Mouse (Mus musculus): Measurements from ENCODE around the gene Map7d1.

Map7d1 gene

DNA sequence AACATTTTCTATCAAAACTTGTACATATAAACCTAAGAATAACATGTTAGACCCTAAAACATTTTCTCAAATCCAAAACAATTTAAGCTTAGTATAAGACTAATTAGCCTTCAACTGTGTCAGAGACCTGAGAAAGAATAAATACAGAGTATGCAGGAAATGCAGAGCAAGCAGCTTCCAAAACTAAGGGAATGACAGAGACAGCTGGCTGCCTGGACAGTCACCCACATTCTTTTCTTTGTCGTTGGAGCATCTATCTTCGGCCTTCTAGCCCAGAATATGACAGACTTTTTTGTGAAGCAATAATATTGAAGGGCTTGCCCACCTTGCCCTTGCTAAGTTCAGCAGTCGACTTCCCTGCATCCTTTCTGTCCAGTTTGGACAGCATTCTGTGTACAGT, 13.1 kb upstream of the Map7d1 start:
- no peak for DNase-seq (ENCODE audit: low spot score)

DNA sequence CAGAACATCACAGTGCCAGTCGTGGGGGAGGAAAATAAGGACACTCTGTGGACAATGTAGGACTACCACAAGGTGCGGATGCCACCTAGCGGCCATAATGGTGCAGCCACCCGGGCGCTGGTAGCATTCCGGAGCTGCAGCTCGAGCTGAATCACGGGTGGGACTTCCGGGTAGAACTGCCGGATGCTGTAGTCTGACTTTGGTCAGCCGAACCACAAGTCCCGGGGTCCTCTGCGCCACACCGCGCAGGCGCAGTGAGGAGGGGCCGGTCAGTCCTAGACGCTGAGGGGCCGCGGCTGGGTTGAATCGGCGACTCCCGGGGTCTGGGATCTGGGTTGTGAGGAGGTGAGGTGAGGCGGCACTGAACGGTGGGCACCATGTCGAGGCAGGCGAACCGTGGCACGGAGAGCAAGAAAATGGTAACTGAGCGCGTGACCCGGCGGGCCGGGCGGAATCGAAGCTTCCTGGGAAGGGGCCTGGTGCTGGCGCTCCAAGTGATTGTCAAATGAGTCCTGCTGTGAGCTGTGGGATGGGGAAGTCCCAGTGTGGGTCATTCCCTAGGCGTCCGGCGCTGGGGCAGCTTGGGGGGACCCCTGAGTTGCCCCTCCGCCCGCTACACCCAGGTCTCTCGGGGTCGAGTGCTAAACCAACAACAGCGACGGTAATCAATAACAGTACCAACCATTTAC, 6.1 kb upstream of the Map7d1 start, which contains the start of gene Trappc3:
Gene Trappc3 (plus strand): TSS at position 207 of the 689 bp plus-strand sequence.
- peak; percentile 96 for DNase-seq (ENCODE audit: low spot score)

DNA sequence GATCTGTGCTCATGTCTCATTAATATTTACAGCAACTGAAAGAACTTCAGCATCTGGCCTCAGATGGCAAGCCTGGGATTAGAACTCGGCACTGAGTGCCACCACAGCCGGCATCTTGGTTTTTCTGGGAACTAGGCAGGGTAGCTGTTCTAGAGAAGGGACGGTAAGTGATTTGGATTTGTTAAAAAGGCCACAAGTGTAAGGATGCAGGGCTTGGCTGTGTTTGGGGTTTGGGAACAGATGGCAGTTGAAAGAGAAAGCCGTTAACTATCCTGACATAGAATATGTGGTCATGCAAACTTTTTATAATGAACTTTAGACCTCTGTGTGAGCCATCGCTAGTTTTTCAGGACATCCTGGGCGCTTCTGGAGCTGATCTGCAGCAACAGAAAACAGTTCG, 5.5 kb upstream of the Map7d1 start:
- DNase-seq (ENCODE audit: low spot score): no peak

DNA sequence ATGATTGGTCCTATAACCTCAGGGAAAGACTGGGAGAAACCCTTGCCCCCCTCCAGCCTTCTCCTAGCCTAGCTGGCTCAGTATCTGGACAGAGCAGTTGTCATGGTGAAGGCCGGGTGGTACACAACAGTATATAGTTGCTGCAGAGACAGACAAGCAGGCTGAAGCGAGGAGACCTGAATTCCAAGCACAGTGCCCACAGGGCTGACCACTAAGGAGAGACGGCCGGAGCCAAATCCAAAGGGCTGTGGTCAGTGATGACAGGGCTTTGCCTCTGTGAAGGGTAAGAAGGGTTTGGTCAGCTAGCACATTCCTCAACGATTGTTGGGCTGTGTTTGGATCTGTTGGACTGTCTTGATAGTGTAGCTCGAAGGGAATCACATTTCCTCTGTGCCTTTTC, 5.1 kb upstream of the Map7d1 start:
- no peak for DNase-seq (ENCODE audit: low spot score)

DNA sequence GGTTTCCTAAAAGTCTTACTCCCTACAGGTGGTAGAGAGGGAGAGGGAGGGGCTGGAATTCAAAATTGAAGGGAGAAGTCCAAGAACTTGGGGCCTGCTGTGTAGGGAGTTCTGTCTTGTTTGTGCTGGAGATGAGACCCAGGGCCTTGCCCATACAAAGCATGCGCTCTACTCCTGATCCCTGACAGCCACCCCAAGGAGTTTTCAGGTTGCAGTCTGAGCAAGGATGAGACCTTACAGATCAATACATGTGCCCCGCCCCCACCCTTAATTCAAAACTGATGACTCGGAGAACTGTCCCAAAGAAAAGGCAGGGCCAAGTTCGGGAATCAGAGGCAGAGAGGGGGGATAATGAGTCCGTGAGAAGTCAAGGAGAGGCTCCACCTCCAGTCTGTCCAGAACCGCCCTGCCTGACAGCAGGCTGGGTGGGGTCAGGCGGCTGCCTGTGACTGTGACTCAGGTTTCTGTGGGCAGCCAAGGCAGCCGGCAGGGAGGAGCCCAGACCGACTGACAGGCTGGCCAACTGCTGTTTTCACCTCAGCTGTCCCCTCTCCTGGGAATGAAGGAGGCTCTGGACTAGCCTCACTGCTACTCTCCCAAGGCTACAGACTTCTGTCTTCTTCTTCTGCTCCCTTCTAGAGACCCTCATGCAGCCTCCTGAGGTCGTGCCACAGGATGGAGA, 4.5 kb upstream of the Map7d1 start:
- DNase-seq (ENCODE audit: low spot score): peak; percentile 80

DNA sequence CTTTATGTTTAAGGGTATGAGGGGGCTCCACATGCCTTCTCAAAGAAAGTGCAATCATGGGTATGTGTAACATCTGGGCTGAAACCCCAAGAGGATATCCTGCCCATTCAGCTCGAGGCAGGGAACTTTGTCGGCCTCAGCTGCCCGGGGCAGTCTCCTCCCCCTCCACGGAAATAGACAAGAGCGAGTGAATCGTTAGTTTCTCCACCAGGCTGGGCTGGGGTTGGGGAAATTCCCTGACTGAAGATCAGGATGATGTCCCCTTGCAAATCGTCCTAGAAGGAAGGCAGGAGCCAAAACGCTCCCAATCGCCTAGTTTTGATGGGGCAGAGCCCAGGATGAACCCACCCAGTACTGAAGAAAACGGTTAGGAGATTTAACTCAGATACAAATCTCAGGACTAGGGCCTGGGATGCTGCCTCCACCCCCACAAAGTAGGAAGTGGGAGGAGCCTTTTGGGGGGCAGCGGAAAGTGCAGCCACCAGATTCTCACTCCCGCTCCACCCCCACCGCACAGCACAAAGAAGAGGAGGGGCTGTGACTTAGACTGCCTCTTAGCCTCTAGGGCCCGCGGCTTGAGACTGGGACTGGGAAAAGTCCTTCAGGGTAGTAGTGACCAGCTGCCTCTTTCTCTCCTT, 3.5 kb upstream of the Map7d1 start:
- peak; percentile 30 for DNase-seq (ENCODE audit: low spot score)

DNA sequence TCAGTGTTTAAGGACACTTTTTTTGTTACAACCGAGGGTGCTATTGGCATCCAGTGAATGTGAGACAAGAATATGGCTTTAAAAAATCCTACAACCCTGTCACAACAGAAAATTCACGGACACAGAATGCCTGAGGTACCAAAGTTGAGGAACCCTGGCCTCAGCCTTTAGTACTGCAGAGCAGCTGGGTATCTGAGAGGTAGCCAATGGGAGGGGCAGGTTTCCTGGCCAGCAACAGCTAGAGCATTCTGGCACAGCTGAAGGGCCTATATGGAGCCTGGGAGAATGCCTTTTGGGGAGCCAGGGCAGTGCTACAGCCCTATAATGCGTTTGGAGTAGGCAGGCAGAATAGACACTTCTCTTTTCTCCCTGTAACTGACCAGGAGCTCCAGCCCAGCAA, 2.9 kb upstream of the Map7d1 start:
- no peak for DNase-seq (ENCODE audit: low spot score)

DNA sequence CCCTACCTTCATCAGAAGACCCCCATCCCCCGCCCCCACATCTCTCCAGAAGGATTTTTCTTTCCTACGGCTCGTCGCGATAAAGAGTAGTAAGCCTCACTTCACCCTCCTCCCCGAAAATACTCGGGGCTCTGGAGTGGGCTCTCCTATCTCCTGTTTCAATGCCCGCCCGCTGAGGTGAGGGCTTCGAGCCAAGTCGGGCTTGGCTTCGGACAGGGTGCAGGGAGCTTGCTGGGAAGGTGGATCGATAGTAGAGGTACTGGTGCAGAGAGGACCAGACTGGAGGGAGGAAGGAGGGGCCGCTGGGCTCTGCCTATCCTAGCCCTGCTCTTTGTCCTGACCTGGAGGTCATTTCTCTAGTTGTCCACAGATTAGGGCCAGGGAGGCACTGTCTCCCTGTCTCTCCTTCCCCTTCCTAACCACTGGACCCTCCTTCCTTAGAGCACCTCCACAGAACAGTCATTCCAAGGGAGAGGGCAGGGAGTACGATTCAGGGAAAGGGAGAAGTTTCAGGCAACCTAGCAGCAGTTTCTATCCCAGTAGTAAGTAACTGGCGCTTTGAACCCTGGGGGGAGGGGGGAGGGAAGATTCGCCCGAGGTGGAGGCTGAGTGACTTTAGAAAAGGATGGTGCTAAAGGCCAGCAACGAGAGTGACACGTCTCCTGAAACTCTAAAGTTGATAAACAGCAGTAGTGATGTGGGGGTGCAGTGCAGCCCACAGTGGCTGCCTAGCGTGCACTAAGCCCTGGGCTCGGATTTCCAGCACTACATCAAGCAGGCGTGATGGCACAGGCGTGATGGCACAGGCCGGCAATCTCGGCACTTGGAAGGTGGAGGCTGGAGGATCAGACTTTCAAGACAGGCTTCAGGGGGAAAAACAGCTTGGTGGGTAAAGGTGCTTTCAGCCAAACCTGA, 1.1 kb upstream of the Map7d1 start:
- DNase-seq (ENCODE audit: low spot score): no peak

DNA sequence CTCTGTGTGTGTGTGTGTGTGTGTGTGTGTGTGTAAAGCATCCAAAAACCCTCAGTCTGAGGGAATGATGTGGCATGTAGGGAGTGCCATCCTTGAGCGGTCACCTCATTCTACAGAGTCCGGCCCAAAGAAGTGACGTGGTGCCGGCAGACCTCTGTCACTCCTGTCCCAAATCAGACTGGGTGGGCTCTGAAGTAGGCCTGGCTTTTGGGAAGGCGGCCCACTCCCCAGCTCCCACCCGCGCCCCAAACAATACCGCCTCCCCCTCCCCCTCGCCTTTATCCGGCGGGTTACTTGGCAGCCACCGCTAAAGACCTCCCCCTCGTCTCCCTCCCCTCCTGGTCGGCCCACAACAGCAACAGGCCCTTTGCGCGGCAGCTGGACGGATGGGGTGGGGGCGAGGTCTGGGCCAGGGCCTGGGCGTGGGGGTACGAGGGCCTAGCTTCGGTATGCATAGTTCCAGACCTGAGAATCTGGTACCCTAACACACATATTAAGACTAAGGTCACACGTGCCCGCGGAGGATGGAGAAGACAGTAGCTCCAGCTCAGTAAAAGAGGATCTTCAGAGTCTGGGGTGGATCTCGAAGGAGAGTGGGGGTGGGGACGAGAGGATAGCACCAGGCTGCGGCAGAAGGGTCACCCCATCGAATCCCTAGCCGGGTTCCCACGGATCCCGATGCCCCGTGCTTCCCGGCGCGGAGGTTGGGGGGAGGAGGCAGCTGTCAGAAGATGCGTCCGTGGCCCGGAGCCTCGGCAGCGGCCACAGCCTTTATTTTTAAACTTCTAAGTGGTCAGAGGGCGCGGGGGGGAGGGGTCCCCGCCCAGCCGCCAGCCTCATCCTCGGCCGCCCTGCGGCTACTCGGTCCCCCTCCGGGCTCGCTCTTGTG, 786 bp downstream of the Map7d1 start:
- no peak for DNase-seq (ENCODE audit: low spot score)

DNA sequence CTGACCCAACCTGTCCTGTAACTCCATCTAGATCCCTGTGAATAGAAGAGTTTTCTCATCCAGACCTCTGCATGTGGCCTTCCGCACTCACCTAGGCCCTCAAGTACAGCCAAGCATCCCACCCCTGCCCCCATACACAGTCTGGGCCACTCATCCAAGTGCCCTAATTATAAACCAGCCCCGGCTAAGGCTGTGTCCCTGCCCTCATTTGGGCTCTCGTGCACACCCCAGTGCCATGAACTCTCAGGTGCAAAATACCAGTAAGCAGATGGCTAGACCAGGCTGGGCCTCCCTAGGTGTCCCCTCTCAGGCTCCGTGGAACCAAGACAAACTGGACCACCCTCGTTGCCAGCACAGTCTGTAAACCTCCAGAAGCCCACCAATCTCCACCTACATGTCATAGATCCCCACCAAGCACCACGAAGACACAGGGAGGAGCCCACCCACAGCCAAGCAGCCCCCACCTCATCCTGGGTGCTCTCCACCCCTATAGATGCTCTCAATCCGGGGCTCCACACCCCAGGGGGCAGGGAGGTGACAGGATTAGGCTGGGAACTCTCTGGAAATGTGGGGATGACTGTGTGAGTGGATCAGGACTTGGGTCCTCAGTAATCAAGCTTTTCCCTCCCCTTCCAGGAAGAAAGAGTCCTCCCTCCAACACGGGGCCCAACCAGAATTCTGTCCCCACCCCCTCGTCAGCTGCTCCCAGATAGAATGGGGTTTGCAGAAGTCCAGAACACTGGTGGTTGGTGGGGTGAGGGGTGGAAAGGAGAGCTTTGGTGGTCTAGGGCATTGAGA, 1.6 kb downstream of the Map7d1 start:
- no peak for DNase-seq (ENCODE audit: low spot score)

DNA sequence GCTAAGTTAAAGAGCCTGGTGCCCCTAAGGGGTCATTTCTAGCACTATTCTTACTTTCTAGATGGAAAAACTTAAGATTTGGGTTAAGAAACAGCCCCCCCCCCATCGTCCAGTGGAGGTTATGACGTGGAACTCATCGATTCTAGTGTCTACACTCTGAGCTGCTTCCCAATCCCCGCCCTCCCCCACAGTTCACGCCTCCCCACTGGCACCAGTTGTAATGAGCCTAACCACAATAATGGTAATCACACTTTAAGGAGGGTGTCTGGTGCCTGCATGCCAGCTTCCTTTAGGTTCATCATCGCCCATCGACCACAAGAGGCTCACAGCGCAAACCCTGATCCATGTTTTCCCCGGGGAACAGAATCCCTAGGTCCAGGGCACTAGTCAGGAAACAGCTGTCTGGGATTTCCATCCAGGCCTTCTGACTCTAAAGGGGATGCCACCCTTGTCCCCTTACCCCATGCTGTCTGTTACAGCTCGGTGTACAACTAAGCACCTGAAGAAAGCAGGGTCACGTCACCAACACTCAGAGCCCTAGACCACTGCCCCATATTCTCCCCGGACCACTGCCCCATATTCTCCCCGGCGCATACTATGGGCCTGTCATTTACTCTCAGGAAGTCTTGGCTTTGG, 2.4 kb downstream of the Map7d1 start:
- no peak for DNase-seq (ENCODE audit: low spot score)

DNA sequence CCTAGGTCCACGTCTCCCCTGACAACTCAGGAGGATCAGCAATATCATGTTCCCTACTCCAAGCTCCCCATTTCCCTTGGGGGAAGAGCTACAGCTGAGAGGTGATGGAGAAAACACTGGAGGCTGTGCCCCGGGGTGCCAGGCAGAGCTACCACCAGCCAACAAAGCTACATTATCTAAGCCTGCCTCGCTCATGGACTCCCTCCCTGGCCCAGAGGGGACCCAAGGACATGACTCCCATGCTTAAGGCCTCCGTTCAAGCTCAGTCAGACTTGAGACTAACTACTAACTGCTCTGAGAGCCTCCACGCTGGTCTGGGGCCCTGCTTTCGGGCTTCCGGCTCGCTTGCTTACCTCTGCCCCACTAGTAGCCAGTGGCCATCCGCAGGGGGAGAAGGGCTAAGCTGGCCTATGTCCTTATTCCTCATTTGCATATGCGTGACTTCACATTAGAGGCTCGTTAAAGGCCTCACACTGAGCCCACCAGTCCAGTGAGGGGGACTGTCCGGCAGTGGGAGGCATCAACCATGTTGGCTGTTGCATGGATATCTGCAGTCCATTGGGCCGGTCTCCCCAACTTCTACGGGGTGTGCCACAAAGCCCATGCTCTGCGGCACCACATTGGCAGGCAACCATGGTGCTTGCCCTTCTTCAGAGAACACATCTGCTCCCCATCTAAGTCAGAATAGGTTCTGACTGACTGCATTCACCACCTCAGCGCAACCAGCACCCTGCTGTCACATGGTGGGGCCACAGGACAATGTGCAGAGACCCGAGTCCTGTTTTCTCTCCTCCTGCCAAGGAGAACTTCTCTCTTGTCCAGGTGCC, 3.5 kb downstream of the Map7d1 start:
- DNase-seq (ENCODE audit: low spot score): no peak

DNA sequence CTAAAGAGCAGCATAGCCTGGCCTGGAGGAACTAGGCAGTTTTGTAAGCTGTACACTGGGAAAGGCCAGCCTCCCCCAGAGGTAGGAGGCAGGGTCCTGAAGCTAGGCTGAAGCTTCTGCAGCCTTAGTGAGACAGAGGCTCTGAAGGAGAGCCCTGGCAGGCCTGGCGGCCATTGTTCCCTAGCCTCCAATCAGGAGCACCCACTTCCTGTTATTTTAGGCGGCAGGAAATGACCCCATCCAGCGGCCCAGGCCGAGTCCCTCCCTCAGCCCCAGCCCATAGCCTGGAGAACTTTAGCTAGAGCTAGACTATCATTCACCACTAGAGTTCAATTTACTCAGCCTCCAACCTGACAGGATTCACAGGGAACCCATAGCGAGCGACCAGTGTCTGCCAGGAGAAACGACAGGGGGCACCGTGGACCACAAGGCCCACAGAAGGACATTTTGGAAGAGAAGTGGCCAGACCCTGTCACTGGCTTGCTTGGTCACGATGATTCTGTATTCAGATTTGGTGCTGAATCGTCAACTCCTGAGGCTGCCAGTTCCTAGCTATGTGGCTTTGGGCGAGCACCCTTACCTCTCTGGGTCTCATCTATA, 4.4 kb downstream of the Map7d1 start:
- no peak for DNase-seq (ENCODE audit: low spot score)

DNA sequence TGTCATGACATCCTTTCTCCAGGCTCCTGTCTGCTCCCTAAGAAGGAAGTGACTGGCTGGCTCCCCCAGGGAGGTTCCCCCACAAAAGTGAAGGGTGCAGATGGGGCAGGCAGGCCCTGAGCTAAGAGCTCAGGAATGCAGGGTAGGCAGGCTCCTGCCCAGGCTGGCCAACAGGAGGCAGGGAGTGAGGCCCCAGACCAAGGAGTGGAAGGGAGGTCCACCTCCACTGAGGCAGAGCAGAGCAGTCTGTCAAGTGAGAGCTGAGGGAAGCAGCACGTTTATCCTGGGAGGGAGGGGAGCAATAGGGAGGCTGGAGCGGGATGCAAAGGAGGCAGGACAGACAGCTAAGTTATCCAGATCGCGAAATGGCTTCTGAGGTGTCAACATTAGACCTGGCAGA, 5.5 kb downstream of the Map7d1 start:
- DNase-seq (ENCODE audit: low spot score): no peak

DNA sequence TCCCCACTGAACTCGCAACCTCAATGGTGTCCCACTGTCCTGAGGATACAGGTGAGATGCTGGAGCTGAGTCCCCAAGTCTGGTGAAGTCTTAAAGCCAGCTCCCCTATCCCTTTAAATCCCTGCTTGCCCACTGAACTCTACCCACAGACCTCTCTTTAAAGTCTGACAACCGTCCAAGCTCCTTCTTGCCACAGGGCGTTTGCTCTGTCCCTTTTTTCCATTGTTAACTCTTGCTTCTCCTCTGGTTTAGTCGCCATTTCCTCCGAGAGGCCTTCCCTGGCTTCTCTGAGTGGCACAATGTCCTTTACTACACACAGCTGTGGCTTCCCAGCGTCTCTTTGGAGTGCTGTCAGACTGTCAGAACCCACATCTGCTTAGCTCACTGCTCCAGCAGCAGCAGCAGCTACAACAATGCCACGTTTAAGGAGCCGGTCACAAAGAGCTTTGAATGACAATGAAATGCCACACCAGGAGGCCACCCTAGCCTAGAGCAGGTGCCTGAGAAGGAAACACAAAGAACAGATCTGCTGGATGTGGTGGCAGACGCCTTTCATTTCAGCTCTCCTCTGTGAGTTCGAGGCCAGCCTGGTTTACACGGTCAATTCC, 7.8 kb downstream of the Map7d1 start:
- DNase-seq (ENCODE audit: low spot score): no peak

DNA sequence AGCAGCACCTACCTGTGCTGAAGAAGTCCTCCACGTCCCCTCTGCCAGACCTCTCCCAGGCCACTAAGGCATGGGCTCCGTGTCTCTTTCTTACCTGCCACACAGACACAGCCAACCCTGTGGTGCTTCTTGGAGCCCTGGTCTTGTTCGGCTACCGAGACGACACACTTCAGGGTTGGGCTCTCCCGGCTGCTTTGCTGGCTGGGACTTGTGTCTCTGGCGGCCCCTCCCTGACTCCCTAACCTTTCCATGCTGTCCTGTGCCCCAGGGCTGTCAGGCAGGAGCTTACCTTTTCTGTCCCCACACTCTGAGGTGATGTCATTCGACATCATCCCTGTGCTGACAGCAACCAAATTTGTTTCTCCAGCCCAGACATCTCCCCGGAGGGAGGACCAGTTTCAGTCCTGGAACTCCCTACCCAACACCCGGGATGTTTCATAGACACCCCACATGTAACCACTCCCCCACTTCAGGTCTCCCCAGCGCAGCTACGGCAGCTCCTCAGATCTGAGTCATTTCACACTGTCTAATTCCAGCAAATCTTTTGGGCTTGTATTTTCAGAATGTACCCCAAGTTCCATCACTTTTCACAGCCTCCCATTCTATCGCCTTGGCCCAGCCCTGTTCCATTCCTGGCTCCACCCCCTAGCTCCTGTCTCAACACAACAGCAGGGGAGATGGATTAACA, 9.8 kb downstream of the Map7d1 start:
- DNase-seq (ENCODE audit: low spot score): no peak

DNA sequence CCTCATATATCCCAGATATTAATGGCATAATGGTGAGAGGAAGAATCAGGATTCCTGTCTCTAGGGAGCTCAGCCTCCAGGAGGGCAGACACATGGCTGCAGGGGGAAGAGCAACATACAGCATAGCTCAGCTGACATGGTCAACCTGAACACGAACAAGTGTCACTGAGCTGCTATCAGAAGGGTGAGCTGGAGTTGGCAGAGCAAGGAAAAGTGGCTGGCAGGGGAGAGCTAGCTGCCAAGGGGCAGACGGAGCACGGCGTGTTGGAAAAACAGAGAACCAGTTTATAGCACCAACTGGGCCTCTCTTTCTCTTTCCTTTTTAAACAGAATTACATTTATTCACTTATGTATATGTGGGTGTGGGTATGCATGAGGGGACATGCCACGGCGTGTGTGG, 13.6 kb downstream of the Map7d1 start:
- DNase-seq (ENCODE audit: low spot score): no peak

DNA sequence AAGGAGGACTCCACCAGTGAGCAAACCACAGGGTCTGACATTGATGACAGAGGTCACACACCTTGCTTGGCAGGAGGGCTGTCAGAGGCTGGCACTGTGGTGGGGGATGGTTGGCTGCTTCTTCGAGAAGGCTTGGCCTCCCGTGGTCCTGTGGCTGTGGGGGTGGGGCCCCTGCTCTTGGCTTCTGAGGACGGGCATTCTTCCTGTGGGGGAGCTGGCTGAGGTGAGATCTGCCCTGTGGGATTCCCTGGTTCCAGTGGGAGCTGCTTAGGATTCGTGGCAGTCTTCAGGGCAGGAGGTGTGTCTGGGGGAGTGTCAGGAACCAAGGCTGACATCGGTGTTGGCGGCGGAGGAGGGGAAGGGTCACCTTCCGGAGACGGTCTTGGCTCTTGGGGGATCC, 14.2 kb downstream of the Map7d1 start:
- DNase-seq (ENCODE audit: low spot score): no peak
